Mouse (Mus musculus) small intestine, adult 10 weeks (tissue): ENCODE measurements around the gene AC170998.1. TPM values are rescaled to one million over a fixed set of nuclear protein-coding genes. Genes with fewer than 3 reads are reported as not detected.

Experiments
- polyA plus RNA-seq: library from polyadenylated mRNA; stranded (reverse); fragments of 350-450 nt; fragmentation: Illumina TruSeq; extraction: RNeasy Lipid Tissue Mini Kit (QIAGEN cat#74804); gene quantifications from one replicate; pipeline ENCODE4 v1.2.3, GENCODE M21; 2014; ENCODE audit warnings: low replicate concordance

Gene AC170998.1
- 1.7 TPM for polyA plus RNA-seq

DNA sequence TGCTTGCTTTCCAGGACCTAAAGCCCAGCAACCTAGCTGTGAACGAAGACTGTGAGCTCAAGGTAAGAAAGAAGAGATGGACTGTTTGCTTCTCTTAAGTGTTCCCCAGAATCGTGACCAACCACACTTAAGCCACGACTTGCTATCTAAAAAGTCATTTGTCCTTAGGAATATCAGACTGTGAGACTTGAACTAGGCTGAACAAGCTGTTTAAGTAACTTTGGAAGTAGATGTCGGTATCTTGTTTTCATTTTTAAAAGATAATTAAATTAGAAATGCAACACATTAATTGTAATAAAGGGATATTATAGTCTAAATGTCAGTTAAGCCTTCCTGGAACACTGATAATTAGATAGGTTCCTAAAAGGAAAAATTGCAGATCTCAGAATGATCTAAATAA is at the start of gene AC170998.1:
TSS of gene AC170998.1 (plus strand) at position 301 of the 400 bp plus-strand sequence.

DNA sequence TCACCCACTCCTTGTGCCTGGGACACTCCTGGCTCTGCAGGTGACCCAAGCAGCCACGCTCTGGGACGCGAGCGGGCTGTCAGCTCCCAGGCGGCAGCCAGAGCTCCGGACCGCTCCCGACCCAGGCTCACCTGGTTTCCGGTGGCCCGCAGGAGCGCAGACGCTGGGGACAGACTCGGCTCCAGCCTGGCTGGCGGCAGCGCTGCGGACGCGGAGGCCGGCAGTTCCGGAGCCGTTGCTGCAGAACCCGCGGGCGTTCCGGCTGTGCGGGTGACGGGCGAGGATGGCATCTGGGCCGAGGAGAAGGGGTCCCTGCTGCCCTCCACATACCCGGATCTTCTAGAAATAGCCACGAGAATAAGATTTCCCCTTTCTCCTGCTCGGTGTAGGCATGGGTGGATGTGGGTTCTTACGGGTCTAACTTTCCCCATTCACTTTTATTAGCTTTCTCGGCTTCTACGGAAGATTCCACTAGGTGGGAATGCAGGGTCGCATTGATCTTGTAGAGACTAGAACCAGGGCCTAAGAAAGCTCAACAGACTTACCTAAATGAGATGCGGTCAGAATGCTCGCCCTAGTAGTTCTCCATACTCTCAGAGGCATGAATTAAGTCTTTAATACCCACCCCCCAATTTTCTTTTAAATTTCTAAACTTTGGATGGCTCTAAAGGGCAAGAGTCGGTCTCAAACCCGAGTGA is 36.1 kb upstream of the AC170998.1 start, which contains the start of gene Slc26a8:
TSS of gene Slc26a8 (minus strand) at position 648 of the 698 bp plus-strand sequence.

DNA sequence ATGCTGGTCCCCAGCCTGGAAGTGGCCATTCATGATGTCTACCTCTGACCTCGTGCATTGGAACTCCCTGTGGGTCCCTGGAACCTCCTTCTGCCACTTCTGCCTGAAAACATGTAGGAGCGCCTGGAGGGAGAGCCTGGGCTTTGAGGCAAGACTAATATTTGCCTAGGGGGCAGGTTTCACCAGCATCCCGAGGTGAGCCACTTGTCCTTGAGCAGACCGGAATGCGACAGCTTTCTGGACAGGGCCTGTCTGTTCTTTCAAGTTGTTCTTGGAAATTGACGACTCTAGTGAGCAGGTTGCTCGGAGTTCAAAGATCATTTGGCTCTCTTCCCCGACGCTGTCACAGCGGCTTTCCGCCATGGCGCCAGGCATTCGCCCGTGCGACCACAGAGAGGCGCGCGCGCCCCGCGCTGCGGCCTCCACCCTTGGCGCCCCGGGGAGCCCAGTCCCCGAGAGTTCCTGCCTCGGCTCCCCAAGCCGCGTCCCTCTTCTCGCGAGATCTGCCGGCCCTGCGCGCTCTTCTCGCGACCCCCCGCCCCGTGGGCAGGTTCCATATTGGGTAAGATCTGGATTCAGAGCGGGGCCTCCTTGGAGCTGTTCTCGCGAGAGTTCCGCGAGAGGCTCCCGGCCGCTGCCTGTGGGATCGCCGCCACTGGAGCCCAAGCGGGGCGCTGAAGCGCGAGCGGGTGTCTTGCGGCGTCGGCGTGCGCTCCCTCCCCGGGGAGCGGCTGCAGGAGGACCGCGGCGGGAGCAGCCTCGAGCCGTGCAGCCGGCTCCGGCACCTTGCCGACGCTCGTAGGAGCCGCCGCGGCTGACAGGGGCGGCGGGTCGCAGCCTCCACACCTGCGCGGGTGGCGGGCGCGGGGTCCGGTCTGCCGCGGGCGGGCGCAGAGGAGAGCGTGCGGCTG is 34.9 kb upstream of the AC170998.1 start, which contains the start of gene Mapk14:
TSS of gene Mapk14 (plus strand) at position 554 of the 911 bp plus-strand sequence.

DNA sequence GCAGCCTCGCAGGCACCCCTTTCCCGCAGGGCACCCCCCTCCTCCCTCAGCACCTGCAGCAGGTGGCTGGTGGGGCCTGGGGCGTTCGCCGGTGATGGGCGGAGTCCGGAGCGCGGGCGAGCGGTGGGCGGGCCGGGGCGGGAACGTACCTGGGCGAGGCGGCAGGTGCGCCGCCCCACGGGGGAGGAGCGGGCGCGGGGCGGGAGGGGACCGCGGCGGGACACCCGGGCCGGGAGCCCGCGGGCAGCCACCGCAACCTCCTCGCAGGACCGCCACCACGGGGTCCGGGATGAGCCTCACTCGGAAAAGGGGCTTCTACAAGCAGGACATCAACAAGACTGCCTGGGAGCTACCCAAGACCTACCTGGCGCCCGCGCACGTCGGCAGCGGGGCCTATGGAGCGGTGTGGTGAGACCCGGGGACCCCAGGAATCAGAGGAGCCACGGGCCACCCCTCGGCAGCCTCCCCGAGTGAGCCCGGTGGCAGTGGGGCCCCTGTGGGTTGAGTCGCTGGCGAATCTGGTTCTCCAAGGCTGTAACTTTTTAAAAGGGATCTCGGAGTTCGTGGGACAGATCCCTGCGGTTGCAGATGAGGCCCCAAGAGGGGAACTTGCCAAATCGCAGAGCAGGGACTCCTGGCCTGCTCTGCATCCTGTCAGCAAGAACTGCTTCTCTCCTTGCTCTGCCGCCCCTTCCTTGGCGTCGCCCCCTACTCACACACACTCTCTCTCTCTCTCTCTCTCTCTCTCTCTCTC is 43.4 kb downstream of the AC170998.1 start, which contains the start of gene Mapk13:
TSS of gene Mapk13 (plus strand) at position 177 of the 754 bp plus-strand sequence.

Other genes with a start within 250 kb of the AC170998.1 start
- gene Fkbp5, start 208.6 kb upstream of the AC170998.1 start, polyA plus RNA-seq, result 9.9 TPM
- not detected for gene Armc12, start 195.3 kb upstream of the AC170998.1 start, polyA plus RNA-seq
- gene Clpsl2, start 176.7 kb upstream of the AC170998.1 start, polyA plus RNA-seq, result not detected
- gene Clps, start 165.3 kb upstream of the AC170998.1 start, polyA plus RNA-seq, result 18.5 TPM
- gene Lhfpl5, start 150.4 kb upstream of the AC170998.1 start, polyA plus RNA-seq, result not detected
- 146 TPM for gene Srpk1, start 103.4 kb upstream of the AC170998.1 start, polyA plus RNA-seq
- gene Slc26a8, start 35.9 kb upstream of the AC170998.1 start, polyA plus RNA-seq, result not detected
- gene Mapk14, start 34.8 kb upstream of the AC170998.1 start, polyA plus RNA-seq, result 42.8 TPM
- 3.9 TPM for gene Mapk13, start 43.2 kb downstream of the AC170998.1 start, polyA plus RNA-seq
- 34.0 TPM for gene Brpf3, start 75.0 kb downstream of the AC170998.1 start, polyA plus RNA-seq
- gene Pnpla1, start 132.3 kb downstream of the AC170998.1 start, polyA plus RNA-seq, result 0.33 TPM
- 19.5 TPM for gene 4930539E08Rik, start 189.2 kb downstream of the AC170998.1 start, polyA plus RNA-seq
- not detected for gene Pxt1, start 217.8 kb downstream of the AC170998.1 start, polyA plus RNA-seq
- gene Kctd20, start 225.9 kb downstream of the AC170998.1 start, polyA plus RNA-seq, result 24.6 TPM